Mouse (Mus musculus) left cerebral cortex, adult 18-20 months (tissue): ENCODE measurements around the gene Arhgef16. TPM values are rescaled to one million over a fixed set of nuclear protein-coding genes. Genes with fewer than 3 reads are reported as not detected.

Source experiments
- DNase-seq, 2 experiments: peaks; one replicate each; pipeline ENCODE4 v3.0.0; 2021 to 2022; ENCODE audit warnings: low spot score in 2 of 2, mixed read lengths in 1 of 2
- long read RNA-seq, 2 experiments: library from polyadenylated mRNA; stranded (forward); transcript quantifications; one replicate each; pipeline ENCODE4 v2.0.0; 2021
- total RNA-seq, 2 experiments: library from RNA; stranded (reverse); gene quantifications; 2 replicates each; pipeline ENCODE4 v1.2.3; 2021

The Arhgef16 gene
- total RNA-seq, result 1 to 10 TPM; 1.2 TPM
- long read RNA-seq, experiment 1, partial matches to known transcripts, result 0 of 1 reads
- long read RNA-seq, experiment 1, other reads (novel, unspliced or antisense), result 1 of 1 reads
- long read RNA-seq, experiment 2, partial matches to known transcripts, result 0 of 1 reads
- long read RNA-seq, experiment 2, other reads (novel, unspliced or antisense), result 1 of 1 reads

DNA sequence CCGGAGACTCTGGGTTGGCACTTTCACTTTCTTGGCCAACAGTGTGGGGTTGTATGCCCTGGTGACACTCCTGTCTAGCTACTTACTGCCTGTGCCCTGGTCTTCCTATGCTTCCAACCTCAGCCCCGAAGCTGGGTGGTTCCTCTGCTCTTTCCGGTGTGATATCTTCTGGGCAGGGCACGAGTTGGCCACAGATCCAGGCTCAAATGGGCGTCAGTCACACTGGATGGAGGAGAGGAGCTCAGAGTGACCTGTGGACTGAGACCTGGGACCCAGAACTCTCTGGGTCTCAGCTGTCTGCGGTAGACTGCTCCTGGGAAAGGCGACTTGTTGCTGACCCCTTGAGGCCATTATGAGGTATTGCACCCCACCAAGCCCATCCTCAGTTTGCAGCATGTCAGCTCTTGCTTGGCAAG lies at the start of gene Arhgef16:
Arhgef16 (minus strand) TSS at position 211 of the 416 bp plus-strand sequence.
- peak; percentile 37 to 40 for DNase-seq

DNA sequence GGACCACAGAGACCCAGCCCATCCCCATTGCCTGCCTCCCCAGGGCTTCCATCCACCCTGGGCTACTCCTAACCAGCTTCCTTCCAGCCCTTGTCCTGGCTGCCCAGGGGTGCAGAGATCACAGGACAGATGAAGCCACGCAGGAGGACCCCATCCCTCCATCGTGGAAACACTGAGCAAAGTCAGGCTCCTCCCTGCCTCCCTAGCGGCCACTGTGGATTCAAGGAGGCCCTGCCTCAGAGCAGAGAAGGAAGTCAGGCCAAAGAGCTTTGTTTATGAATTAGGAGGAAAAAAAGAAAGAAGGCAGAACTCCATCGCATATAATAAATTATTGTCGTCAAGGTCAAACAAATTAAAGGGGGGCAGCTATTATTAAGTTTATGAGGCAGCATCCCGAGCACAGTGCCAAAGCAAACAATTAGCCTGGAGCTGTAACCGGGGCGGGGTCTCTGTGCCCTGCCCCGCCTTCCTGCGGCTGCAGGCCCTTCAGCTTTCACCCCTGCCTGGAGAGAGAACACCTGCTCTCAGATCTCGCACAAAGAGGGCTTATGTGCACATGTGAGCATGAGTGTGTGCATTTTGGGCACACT lies 46.8 kb upstream of the Arhgef16 start:
- DNase-seq, result no peak

DNA sequence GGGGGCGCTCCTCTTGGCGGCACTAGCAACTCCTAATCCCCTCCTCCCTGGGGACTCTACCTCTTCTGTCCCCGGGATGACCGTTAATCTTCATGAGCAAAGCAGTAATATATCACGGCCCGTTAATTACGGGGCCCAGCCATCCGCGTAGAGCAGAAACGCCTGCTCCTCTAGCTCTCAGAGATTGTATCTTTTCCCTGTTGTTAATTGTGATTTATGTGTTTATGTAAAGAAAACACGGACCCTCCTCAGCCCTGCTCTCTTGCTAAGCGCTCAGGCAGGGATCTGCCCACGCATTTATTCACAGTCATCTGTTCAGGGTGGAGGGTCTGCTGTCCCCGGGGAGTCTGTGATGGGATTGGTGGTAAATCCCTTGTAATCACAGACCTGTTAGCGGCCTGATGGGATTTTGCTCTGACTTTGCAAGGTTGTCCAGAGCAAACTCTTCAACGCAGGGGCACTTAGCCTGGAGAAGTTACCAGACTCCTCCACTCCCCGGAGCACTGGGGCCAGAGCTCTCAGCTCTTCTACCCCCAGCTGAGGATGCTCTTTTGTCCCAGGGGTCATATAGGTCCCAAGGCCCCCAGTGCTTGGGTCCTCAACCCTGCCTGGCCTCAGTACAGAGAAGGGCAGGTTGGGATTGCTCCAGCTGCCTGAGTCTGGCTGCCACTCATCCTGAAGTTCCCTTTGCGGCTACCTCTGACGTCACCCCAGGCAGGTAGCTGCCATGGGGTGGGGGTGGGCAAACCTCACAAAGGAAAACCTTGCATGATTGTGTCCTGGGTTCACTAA lies 45.5 kb upstream of the Arhgef16 start:
- DNase-seq, result no peak

DNA sequence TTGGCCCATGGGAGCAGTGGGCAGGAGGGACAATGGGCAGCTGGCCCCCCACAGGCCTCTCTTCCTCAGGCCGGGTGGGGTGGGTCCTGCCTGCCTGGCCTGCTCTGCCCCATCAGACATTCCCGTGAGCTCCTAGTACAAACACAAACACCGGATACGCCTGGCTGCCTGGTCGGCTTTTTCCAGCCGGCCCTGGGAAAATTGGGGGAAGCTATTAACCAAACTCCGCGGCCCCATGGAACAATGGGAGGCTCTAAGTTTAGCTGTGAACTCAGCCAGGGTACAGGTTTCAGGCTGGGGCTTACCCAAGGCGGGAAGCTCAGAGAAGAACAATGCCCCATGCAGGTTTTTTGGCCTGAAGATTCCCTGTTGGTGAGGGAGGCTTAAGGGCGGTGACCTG lies 35.2 kb upstream of the Arhgef16 start:
- no peak for DNase-seq

DNA sequence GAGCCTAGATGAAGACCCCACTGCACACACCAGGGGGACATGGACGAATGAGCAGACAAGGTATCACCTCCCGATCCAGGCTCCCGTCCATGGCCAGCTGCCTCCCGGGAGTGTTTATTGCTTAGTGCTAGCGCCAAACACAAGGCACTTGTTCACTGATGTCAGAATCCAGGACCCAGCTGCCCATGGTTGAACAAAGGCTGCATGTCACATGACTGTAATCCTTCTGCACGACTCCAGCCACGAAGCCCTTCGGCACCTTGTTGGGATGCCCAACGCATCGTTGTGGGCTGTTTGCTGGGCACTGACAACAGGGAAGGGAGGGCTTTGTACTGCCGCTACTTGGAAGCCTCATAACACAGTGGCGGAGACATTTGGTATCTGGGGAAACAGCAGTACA lies 34.3 kb upstream of the Arhgef16 start, which contains the start of gene B230104I21Rik:
B230104I21Rik (plus strand) TSS at position 367 of the 400 bp plus-strand sequence.
- peak in 1 of 2 experiments; percentile 20 for DNase-seq

DNA sequence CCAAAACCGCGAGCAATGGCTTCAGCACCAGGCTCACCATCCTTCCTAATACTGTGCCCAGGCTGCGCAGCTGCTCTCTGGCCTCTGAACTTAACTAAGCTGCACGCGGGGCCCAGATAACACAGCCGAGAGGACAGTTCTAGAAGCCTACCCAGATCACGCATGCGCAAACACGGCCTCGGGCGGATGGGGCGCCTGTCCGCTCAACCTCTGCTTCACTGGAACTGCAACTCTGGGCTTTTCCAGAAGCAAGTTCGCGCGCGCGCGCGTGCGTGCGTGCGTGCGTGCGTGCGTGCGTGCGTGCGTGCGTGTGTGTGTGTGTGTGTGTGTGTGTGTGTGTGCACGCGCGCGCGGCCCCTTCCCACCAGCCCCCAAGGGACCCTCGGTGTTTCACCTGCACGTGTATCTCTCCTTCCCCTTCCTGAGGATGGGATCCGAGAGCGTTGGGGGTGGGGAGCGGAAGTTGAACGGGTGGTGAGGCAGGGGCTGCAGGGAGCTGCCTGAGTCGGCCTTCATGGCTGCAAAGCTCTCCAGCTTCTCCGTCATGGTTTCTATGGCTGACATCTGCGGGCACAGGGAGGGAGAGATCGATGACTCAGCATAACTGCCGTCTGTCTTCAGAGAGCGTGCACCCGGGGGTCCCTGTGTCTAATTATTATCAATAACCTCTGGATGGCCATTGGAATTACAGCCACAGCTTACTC lies 33.4 kb upstream of the Arhgef16 start:
- no peak for DNase-seq

DNA sequence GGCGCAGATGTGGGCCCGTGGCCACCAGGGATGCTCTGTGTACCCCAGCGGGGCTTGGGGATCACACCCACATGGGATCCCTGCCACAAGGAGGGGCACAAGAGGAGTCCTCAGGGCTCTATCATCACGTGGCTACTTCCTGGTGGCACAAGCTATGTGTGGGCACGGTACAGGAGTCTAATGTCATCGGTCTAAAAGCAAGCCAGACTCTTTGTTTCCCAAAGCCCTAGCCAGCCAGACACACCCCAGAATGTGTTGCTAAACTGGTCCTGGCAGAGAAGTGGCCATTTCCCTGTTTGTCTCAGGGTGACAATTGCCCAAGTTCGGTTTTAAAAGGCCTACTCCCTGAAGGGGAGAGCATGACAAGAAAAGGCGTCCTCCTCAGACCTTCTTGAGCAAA lies 31.8 kb upstream of the Arhgef16 start:
- DNase-seq, result no peak

DNA sequence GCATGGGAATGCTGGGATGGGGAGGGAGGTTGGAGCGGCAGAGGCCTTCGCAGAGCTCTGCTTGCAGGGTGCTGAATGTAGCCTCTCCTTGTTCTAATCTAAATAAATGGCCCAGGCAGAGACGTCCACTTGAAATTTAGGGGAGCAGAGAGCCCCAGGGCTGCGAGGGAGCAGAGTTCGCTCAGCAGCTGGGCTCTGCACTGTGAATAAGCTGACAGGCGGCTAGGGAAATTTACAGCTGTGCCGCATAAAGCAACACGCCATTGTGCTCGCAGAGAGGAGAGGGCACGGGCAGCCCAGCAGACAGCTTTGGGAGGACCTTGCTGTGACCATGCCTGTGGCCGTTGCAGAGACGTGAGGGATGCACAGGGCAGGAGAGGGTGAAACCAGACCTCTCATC lies 29.8 kb upstream of the Arhgef16 start:
- no peak for DNase-seq

DNA sequence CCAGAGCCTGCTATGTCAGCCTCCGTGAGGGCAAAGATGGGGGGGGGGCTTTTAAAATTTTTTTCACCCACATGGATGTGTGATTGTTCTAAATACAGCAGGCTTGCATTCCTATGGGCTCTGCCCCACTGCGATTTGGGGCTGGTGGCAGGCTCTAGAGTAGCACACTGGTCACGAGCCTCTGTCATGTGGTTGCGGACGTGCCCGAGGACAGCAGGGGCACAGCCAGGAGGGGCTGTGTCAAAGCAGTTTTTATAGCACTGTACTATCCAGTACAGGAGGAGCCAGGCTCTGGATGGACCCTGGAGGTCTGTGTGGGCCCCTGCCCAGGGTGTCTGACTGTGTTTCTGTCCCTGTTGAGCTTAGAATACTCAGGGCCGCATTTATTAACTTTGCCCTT lies 28.5 kb upstream of the Arhgef16 start:
- no peak for DNase-seq

DNA sequence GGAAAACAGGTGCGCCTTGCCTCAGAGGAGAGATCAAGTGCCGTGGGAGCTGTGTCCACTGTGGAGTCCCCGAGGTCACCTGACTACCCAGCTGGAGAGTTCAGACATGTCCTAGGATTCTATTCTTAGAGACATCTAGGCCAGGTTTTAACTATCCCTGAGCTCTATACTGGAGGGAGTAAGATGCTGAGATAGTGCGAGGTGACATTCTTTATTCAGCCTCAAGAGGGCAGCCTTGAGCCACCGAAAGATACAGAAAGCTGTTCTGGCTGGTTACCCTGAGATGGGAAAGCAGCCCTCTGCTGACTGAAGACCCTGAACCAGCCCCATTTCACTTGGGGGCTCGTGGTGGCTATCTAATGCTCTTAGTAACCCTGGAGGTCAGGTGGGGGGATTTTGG lies 27.4 kb upstream of the Arhgef16 start:
- peak; percentile 78 to 81 for DNase-seq

DNA sequence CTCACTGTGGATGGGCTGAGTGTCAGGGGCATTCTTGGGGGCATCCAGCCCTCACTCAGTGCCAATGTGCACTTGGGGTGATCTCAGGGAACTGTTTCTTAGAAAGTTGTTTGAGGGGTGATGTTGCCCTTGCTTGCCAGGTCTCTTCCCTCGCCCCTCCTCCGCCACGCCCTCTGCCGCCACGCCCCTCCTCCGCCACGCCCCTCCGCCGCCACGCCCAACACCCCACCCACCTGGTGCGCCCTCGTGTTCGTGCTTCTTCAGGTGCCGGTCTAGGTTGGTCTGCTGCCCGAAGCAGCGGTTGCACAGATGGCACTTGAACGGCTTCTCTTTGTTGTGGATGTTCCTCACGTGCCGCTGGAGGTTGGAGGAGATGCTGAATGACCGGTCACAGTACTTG lies 27.0 kb upstream of the Arhgef16 start:
- DNase-seq, result no peak

DNA sequence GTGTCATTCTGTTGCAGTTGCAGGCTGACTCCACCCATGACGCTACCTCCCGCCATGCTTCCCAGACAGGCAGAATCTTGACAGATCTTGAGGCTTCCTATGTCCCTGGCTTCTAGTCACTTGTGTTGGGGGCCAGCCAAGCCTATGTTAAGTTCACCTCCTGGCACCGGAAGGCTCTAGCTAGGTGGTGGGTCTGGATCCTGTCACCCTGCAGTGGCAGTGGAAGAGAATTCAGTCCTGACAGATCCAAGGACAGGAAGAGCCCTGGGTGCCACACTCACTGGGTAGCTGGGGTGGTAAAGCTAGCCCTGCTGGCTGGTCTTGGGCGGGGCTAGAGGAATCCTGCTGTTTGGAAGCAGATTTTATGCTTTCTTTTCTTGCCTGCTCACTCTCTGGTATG lies 23.9 kb upstream of the Arhgef16 start:
- no peak for DNase-seq

DNA sequence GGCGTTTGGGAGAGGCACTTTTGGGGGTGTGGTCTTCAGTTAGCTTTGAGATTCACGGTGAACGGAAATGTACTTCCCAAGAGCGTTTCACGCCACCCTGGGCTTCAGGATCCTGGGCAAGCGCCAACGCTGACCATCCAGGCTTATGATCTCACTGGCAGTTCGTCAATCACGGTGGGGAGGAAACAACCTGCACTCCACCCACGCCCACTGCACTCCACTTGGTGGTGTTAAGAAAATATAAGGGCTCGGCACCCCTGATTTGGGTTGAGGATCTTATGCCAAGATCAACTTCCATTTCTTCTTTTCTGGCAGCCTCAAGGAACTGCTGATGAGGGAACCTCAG lies 12.1 kb upstream of the Arhgef16 start:
- no peak for DNase-seq

DNA sequence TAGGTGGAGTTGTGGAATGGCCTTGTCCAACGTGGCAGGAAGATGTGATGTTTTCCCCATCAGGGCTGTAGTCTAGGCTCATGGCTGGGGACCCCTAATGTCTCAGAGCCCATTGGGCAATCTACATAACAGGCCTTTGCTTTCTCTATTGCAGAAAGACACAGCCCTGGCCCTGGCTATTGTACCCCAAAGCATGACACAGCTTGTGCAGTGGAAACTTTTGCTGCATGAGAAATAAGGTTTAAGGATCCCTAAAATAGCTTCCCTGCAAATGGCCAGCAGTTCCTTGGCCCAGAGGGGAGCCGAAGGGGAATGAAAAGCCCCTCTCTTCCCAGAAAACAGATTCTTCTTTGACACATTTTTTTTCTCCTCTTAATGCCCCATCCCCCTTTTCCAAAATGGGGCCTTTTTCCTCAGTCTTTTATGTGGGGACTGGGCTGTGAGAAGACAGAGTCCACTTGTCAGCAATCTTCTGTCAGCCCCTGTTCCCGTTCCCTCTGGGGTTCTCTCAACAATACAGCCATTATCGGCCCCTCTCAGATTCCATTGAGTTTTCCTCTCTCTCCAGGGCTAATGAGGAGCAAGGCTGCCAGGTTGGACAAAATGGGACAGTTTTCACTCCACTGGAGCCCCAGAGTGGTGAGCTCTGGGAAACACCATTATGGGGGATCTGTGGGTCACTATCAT lies 11.6 kb upstream of the Arhgef16 start:
- no peak for DNase-seq

DNA sequence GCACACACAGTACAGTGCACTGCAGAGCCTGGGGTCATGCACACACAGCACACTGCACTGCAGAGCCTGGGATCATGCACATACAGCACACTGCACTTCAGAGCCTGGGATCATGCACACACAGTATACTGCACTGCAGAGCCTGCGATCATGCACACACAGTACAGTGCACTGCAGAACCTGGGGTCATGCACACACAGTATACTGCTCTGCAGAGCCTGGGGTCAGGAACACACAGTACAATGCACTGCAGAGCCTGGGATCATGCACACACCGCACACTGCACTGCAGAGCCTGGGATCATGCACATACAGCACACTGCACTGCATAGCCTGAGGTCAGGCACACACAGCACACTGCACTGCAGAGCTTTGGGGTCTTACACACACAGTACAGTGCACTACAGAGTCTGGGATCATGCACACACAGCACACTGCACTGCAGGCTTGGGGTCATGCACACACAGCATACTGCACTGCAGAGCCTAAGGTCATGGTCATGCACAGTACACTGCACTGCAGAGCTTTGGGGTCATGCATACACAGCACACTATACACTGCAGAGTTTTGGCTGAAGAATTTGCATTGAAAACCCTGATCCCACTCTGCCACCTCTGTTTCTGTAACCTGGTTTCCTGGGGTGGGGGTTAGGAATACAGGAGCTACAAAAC lies 10.8 kb upstream of the Arhgef16 start:
- DNase-seq, result no peak

DNA sequence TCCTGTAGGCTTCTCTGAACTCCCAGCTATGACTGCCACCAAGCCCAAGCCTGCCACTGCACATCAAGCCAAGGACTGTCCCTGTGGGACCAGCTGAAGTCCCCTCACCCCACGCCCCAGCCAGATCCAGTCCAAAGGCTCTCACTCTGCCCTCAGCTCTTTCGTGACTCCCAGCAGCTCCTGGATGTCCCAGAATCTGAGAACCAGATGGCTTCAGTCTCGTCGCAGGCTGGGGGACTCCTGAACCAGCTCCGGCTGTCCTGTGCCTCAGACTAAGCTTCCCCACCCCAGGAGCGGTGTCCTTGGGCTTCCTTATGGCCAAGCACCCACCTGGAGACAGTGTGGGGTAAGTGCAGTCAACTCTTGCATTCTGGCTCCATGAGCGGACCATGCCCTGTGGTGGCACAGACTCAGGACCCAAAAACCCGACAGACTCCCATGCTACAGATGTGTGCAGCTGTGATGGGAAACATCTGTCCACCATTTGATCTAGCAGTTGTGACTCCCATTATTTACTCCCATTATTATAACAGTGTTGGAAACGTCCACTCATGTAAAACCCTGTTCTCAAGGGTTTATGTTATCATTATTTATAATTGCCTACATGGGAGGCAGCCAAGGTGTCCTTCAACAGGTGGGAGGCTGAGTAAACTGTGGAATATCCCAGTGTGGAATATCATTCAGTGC lies 9.2 kb upstream of the Arhgef16 start:
- no peak for DNase-seq

DNA sequence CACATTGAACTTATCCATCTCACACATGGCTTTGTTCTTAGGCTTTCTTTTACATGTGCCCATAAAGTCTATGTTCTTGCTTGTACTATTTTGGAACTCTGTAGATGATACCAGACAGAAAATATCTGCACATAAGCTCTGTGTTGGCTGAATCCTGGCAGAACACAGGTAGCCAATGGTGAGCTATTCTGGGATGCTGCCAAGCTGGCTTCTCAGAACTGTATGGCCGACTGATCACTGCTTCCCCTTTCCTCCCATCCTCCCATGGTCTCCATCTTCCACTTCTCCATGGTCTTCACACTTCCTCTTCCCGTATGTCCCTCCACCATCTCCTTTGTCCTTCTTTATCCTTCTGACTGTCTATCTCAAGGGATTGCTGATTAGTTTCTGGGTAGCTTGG lies 7.7 kb upstream of the Arhgef16 start:
- no peak for DNase-seq

DNA sequence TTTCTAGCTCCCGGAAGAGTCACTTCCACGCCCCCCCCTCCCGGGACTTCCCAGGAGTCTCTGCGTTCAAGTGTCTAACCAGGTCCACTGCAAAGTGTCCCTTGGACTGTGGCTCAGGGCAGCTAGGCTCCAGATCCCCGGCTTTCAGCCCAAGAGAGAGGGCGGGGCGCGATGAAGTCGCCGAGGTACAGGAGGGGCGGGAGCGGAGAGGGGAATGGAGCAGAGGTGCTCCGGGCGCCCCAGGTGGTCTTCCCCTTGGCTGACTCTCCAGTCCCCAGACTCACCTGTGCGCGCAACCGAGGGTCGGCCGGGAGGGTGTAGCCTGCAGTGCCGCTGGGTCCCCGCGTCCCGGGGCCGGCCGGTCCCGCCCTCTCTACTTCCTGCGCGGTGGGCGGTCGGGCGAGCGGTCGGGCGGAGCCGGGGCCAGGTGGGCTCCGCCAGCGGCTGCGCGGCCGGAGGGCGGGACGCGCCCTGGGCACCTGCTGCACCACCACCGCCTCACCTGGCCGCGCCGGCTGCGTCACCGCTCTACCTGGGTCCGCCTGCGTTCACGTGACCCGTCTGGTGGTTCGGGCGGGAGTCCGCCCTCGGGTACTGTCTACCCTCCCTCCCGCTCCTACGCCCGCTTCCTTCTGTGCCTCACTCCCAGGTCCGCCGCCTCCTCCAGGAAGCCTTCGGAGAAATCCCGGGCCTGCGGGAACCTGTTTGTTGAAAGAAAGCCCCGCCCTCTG lies 1.8 kb downstream of the Arhgef16 start:
- no peak for DNase-seq

DNA sequence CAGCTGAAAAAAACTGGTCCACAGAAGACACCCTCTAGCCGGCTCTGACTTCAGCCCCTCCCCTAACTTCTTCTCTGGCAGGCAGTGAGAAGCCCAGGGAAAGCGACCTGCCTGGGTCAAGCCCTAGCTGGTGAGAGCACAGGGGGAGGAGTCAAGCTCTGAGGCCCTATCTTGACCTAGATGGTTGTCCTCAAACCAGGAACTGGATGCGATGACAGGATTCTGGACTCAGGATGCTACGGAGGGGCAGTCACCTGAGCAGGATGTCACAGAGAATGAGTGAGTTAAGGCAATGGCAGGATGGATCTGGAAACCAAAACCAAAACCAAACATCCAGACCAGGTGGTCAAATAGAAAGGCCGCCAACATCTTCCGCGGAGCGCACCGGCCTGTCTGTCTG lies 3.7 kb downstream of the Arhgef16 start:
- no peak for DNase-seq
